Mouse (Mus musculus) left cerebral cortex, postnatal 10 days (tissue): ENCODE data around the gene Smarcc2. TPM values are rescaled to one million over a fixed set of nuclear protein-coding genes. Genes with fewer than 3 reads are reported as not detected.
"Not testable (repeated sequence)": the region's sequence is repeated elsewhere in the genome, so short reads cannot be mapped to it uniquely, and the experiment has no call there.

Source experiments
- DNase-seq, 2 experiments: peaks; one replicate each; pipeline ENCODE4 v3.0.0; 2021 to 2022; ENCODE audit warnings: low spot score in 2 of 2, mixed read lengths in 1 of 2; ENCODE audit errors: extremely low spot score in 1 of 2
- intact Hi-C: fragments of 180-260 bp; cut with DNase I; formaldehyde crosslinking; loops from one replicate; pipeline ENCODE4 v1.15.1; 2025
- total RNA-seq, 2 experiments: library from RNA; stranded (reverse); gene quantifications; 2 replicates each; pipeline ENCODE4 v1.2.3; 2021

Smarcc2 gene
- total RNA-seq, 2 experiments from 2014 or later = 204 to 226 TPM

- intact Hi-C loops = no loop called here
- DNase-seq = no peak
Observed at GRCm38 (mm10) chr10:128504012-128504411, 45.0 kb downstream of the Smarcc2 start.

- no peak for DNase-seq
- intact Hi-C loops = loop anchor here (5.0 kb wide), 1 partner anchor 167 kb away; the partner anchor contains the start of gene Suox
Observed at GRCm38 (mm10) chr10:128504641-128505370, 45.8 kb downstream of the Smarcc2 start.

- DNase-seq = not testable (repeated sequence)
- intact Hi-C loops = loop anchor here (5.0 kb wide), 1 partner anchor 167 kb away; the partner anchor contains the start of gene Suox
Observed at GRCm38 (mm10) chr10:128505371-128505667, 46.3 kb downstream of the Smarcc2 start.

GRCm38 (mm10) chr10:128505974-128506373, 46.9 kb downstream of the Smarcc2 start:
- no peak for DNase-seq
- intact Hi-C loops = loop anchor here (5.0 kb wide), 1 partner anchor 166 kb away; the partner anchor contains the start of gene Suox

GRCm38 (mm10) chr10:128508260-128508659, 49.2 kb downstream of the Smarcc2 start:
- no peak for DNase-seq
- intact Hi-C loops = loop anchor here (5.0 kb wide), 1 partner anchor 164 kb away; the partner anchor contains the start of gene Suox

GRCm38 (mm10) chr10:128509203-128509602, 50.2 kb downstream of the Smarcc2 start:
- DNase-seq = no peak
- intact Hi-C loops = loop anchor here (5.0 kb wide), 1 partner anchor 163 kb away; the partner anchor contains the start of gene Suox

GRCm38 (mm10) chr10:128509831-128510230, 50.8 kb downstream of the Smarcc2 start:
- intact Hi-C loops = loop anchor here (5.0 kb wide), 1 partner anchor 162 kb away; the partner anchor contains the start of gene Suox
- DNase-seq = no peak

- intact Hi-C loops = no loop called here
Observed at GRCm38 (mm10) chr10:128510301-128510700, 51.3 kb downstream of the Smarcc2 start.

GRCm38 (mm10) chr10:128511189-128511588, 52.1 kb downstream of the Smarcc2 start:
- intact Hi-C loops = no loop called here
- no peak for DNase-seq

More at GRCm38 (mm10) chr10:128510301-128510700, 51.3 kb downstream of the Smarcc2 start:
- DNase-seq = no peak

- intact Hi-C loops = no loop called here
- no peak for DNase-seq
Observed at GRCm38 (mm10) chr10:128511761-128512160, 52.7 kb downstream of the Smarcc2 start.

GRCm38 (mm10) chr10:128515044-128515443, 56.0 kb downstream of the Smarcc2 start:
- no peak for DNase-seq
- intact Hi-C loops = no loop called here

- no peak for DNase-seq
- intact Hi-C loops = no loop called here
Observed at GRCm38 (mm10) chr10:128516029-128516428, 57.0 kb downstream of the Smarcc2 start.

- no peak for DNase-seq
- intact Hi-C loops = no loop called here
Observed at GRCm38 (mm10) chr10:128516677-128517076, 57.6 kb downstream of the Smarcc2 start.

GRCm38 (mm10) chr10:128518833-128519232, 59.8 kb downstream of the Smarcc2 start:
- intact Hi-C loops = no loop called here
- peak in 1 of 2 experiments; percentile 60 for DNase-seq

GRCm38 (mm10) chr10:128520591-128520990, 61.5 kb downstream of the Smarcc2 start:
- intact Hi-C loops = no loop called here
- no peak for DNase-seq

GRCm38 (mm10) chr10:128522351-128522750, 63.3 kb downstream of the Smarcc2 start:
- no peak for DNase-seq
- intact Hi-C loops = no loop called here

GRCm38 (mm10) chr10:128524111-128524731, 65.2 kb downstream of the Smarcc2 start:
- DNase-seq = no peak
- intact Hi-C loops = no loop called here

- intact Hi-C loops = loop anchor here (5.0 kb wide), 1 partner anchor 33 kb away; the partner anchor contains the start of gene Myl6
- DNase-seq = peak in 1 of 2 experiments; percentile 77
Observed at GRCm38 (mm10) chr10:128524732-128525662, 65.9 kb downstream of the Smarcc2 start.
